Mouse (Mus musculus) CH12.LX (cell line): ENCODE measurements around the gene Nynrin.

Experiments
- CTCF ChIP-seq, 2 experiments: IDR thresholded peaks in 1 of 2; conservative IDR thresholded peaks in 1 of 2; 2 replicates each; pipeline ENCODE4 v1.5.1; 2011 to 2012; ENCODE audit warnings: low read depth in 2 of 2, low read length in 2 of 2, improper control_type of control experiment in 1 of 2, inconsistent platforms in 1 of 2, mild to moderate bottlenecking in 1 of 2, moderate library complexity in 1 of 2
- EP300 ChIP-seq: IDR thresholded peaks from 2 replicates; pipeline ENCODE4 v1.6.1; 2011; ENCODE audit warnings: low read length, improper control_type of control experiment
- JUN ChIP-seq: IDR thresholded peaks from 2 replicates; pipeline ENCODE4 v1.6.1; 2011; ENCODE audit warnings: low read depth, mild to moderate bottlenecking, low read length, improper control_type of control experiment, moderate library complexity; ENCODE audit not compliant: insufficient read depth
- MAFK ChIP-seq: IDR thresholded peaks from 2 replicates; pipeline ENCODE4 v1.6.1; 2011; ENCODE audit warnings: low read length, improper control_type of control experiment; ENCODE audit not compliant: insufficient replicate concordance
- NELFE ChIP-seq: IDR thresholded peaks from 2 replicates; pipeline ENCODE4 v1.6.1; 2011; ENCODE audit warnings: low read depth, low read length, improper control_type of control experiment
- NRF1 ChIP-seq: IDR thresholded peaks from 2 replicates; pipeline ENCODE4 v1.6.1; 2014; ENCODE audit warnings: low read depth, mild to moderate bottlenecking, inconsistent platforms, low read length, improper control_type of control experiment, moderate library complexity
- POLR2A ChIP-seq: IDR thresholded peaks from 2 replicates; pipeline ENCODE4 v1.6.1; 2011; ENCODE audit warnings: low read depth, mild to moderate bottlenecking, improper control_type of control experiment, low read length
- POLR2AphosphoS2 ChIP-seq: IDR thresholded peaks from 2 replicates; pipeline ENCODE4 v1.6.1; 2011; ENCODE audit warnings: low read depth, low read length, improper control_type of control experiment
- TCF12 ChIP-seq: IDR thresholded peaks from 2 replicates; pipeline ENCODE4 v1.6.1; 2014; ENCODE audit warnings: low read depth, mild to moderate bottlenecking, inconsistent platforms, low read length, improper control_type of control experiment
- UBTF ChIP-seq: IDR thresholded peaks from 2 replicates; pipeline ENCODE4 v1.6.1; 2012; ENCODE audit warnings: low read depth, mild to moderate bottlenecking, inconsistent platforms, low read length, improper control_type of control experiment, moderate library complexity
- USF1 ChIP-seq: IDR thresholded peaks from 2 replicates; pipeline ENCODE4 v1.6.1; 2014; ENCODE audit warnings: low read depth, mild to moderate bottlenecking, inconsistent platforms, low read length, improper control_type of control experiment

GRCm38 (mm10) chr14:55872039-55872438 is 18.2 kb downstream of the Nynrin start:
- TF ChIP-seq USF1 (no peak), TCF12 (no peak), NELFE (no peak), POLR2AphosphoS2 (no peak), CTCF (conservative IDR thresholded peaks at IDR 0.05 in 1 of 2, IDR thresholded peaks at IDR 0.05 in 1 of 2; ENCODE audit: low read depth in 2 of 2, low read length in 2 of 2) (no peak), EP300 (no peak), NRF1 (no peak), POLR2A (no peak), JUN (no peak), MAFK (no peak), UBTF (no peak)
